Mouse (Mus musculus) gastrocnemius, postnatal 4 days (tissue): ENCODE measurements around the gene Myh7. TPM values are rescaled to one million over a fixed set of nuclear protein-coding genes. Genes with fewer than 3 reads are reported as not detected.
"Not testable (repeated sequence)": the region's sequence is repeated elsewhere in the genome, so short reads cannot be mapped to it uniquely, and the experiment has no call there.

Source experiments
- DNase-seq, 2 experiments: peaks; one replicate each; pipeline ENCODE4 v3.0.0; 2021 to 2022; ENCODE audit warnings: low spot score in 2 of 2, mixed read lengths in 2 of 2
- long read RNA-seq, 2 experiments: library from polyadenylated mRNA; stranded (forward); transcript quantifications; one replicate each; pipeline ENCODE4 v2.0.0; 2021
- total RNA-seq, 2 experiments: library from RNA; stranded (reverse); gene quantifications; 2 replicates each; pipeline ENCODE4 v1.2.3; 2021

Myh7 gene
- total RNA-seq, result 100 to 1,000 TPM; 492 to 506 TPM
- long read RNA-seq, experiment 1, full-length matches to known transcripts, result 550 of 769 reads
- long read RNA-seq, experiment 1, partial matches to known transcripts, result 174 of 769 reads
- long read RNA-seq, experiment 1, other reads (novel, unspliced or antisense), result 45 of 769 reads
- long read RNA-seq, experiment 2, full-length matches to known transcripts, result 995 of 1,327 reads
- long read RNA-seq, experiment 2, partial matches to known transcripts, result 265 of 1,327 reads
- long read RNA-seq, experiment 2, other reads (novel, unspliced or antisense), result 67 of 1,327 reads

DNA sequence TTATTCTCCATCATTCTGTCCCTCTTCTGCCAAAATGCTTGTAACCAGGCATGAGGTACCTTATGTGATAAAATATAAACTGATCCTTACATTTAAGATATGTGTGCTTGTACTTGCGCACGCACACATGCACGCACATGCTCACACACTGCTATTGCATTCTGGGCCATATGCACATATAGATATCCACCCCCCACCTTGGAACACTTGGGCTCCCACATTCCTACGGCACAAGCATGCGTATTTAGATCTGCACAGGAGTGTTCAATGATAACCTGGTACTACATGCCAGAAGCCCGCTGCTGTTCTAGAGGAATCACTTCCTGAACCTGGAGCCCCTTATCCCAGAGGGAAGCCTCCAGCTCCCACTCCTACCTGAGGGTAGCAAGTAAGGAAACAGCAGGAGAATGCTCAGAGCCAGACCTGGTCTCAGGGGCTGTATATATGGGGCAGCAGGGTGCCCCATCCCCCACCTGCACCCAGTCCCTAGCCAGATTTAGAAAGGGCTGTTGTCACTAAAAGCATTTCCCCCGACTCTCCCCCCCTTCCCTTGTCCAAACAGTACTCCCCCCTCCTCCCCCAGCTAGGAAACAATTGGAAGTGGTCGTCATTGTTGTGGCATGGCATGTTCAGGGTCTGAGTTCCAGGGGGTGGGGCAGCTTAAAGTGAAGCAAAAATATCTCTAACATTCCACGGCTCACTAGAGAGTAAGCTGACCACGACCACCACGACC lies at the start of gene Myh7:
Gene Myh7 (minus strand): TSS at position 491 of the 733 bp plus-strand sequence.
- DNase-seq, result no peak

DNA sequence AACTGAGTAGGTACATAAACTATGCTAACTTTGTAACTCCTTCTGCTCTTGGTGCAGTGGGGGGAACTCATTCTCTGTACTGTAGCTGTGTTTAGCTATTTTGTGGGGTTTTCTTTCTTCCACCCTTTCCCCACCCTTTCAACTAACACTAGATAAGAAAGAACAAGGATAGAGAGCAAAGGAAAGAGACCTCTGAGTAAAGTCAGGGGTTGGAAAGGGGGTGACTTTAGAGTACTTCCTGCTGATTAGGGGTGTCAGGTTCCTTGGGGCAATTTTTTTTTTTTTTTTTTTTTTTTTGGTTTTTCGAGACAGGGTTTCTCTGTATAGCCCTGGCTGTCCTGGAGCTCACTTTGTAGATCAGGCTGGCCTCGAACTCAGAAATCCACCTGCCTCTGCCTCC lies 49.3 kb upstream of the Myh7 start:
- not testable (repeated sequence) for DNase-seq

DNA sequence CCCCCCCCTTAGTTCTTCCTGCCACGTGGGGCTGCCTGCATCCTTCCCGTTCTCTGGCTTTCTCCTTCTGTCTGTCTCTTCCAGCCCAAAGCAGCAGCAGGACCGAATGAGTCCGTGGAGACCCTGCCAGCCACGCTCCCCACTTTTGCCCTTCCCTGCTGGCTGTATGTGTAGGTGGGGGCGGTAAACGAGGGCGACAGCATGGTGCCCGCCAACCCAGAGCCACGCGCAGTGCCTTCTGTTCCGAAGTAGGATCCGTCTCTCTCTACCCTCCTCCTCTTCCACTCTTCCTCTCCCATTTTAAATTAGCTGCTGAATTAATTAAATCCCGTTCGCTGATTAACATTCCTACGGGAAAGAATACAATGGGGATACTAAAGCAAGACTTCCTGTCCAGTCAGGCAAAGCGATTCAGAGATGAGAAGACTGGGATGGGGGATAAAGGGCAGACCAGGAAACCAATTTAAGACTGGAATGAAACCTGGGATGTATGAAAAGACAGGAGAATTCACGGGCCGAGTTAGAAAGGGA lies 38.3 kb upstream of the Myh7 start:
- DNase-seq, result no peak

DNA sequence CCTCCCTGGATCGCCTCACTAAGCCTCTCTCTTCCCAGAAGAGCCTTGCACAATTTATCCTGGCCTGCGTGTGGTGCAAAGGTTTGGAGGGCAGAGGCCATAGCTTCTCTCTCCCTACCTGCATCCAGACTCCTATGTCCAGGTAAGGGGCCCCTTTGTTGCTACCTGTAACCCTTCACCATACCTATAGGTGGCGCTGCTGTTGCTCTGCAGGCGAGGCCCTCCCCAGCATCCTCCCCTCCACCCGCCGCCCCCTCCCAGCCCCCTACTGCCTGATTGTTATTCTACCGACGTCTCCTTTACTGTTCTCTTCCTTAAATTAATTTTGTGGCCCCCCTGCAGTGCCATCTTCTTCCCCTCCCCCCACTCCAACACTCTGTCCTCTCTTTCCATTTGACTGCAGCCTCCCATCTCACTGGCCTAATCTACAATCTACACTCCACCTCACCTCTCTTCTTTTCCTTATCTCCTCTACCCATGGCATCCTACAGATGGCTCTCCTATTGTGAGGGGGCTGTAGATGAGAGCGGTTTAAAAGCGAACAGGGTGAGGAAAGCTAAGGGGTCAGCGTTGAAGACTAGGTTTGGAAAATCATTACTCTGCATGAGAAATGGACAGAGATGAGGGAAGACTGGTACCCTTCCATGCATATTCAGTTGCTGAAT lies 34.7 kb upstream of the Myh7 start:
- DNase-seq, result no peak

DNA sequence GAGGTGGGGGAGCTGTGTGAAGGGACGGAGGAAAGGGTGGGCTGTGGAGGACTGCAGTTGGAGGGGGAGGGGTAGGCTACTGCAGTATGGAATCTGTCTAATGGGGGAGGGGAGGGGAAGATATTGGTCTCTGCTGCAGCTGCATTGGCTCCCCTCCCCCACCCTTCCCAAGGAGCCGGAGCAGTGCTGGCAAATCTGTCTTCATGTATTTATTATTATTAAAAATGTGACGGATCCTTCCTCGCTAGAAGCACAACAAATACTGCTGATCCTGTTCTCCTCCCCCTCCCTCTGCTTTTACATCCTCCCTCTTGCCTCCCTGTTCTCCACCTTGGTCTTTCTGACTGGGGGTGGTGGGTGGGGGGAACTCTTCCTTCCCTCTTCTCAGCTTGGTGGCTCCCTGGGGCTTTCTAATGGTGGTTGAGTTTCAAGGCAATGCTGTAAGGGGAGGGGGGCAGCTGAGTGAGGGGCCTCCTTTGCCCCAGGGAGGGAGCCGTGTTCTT lies 34.0 kb upstream of the Myh7 start:
- no peak for DNase-seq

DNA sequence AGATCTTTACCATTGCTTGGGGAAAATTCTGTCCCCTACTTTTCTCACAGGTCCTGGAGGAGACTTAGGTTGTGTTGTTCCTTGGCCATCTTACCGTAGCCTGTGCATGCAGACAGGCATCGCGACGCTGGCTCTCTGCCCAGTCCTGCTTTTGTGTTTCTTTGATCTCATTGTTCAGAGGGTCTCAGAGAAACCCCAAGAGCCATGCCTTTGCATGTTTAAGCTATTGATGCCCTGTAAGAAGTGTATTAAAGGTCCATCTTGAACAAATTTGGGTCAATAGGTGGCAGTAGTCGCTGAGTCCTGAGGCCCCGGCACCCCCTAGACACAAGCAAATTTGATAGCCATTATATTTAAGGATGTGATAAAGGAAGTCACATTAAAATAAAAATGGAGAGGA lies 33.2 kb upstream of the Myh7 start:
- no peak for DNase-seq

DNA sequence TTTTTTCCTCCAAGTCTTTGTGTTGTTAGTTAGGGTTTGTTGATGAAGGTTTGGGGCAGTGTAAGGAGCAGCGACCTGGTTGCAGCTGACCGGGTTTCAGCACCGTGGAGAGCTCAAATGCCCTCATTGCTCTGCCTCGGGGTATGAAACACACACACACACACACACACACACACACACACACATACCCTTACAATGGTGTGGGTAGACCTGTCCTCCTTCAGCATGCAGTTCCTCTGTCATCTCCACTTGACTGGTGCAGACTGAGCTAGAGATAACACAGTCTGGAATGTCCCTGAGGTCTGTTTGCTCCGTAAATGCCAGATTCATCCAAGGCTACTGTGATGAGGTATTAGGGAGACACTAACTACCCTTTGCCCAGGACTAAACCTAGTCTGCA lies 32.8 kb upstream of the Myh7 start:
- DNase-seq, result no peak

DNA sequence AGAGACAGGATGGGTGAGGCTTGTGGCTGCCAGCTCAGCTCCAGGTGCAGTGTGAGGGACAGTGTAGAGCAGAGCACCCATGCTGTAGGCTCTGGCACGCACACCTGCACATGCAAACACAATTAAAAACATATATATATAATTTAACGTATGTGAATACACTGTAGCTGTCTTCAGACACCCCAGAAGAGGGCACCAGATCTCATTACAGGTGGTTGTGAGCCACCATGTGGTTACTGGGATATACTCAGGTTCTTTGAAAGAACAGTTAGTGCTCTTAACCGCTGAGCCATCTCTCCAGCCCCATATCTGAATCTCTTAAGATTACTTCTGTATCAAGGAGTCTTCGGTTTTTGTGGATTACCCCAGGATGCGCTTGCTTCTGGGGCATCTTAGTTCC lies 31.1 kb upstream of the Myh7 start:
- DNase-seq, result no peak

DNA sequence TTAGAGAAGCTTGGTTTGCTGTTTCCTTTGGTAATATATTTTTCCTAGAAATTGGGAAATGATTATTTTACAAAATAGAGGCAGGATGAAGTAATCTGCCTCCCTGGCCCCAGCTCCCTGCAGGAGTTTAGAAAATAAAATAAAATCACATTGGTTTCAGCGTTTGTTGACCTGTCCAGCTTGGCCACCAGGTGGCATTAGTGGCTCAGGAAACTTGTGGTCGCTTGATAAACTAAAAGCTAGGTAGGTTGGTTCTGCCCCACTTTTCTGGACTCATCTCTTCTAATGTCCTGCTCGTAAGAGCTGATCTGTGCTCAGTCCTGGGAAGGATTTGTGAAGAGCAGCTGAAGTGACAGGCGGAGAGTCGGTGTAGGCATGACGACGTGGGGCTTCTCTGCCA lies 29.8 kb upstream of the Myh7 start:
- peak; percentile 31 to 51 for DNase-seq

DNA sequence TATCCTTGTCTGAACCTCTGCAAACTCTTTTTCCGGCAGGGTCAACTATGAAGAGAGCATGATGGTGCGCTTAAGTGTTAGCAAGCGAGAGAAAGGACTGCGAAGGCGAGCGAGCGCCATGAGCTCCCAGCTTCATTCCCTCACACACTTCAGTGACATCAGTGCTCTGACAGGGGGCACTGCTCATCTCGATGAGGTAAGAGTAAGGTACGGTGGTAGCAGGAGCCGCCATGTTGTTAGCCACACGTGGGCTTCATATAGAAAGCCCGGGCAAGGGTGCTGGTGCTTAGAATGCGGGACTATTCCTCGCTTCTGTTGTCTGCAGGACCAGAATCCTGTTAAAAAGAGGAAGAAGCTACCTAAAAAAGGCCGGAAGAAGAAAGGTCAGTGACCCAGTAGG lies 28.6 kb upstream of the Myh7 start:
- no peak for DNase-seq

DNA sequence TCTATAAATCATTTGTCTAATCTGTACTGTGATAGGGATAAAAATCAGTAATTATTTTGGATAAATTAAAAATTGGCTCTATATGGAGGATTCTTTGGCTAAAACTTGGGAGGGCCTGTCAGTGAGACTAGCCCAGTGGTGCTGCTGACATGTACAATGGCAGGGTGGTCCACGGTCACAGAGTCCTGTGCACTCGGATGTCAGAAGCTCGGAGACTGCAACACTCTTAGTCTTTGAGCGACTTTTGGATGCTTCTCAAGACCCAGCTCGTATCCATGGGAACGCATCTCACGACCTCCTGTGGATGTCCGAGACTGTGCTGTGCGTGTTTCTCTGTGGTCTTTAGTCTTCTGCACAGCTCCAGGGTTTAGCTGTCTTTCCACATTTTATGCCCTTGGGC lies 26.0 kb upstream of the Myh7 start:
- DNase-seq, result no peak

DNA sequence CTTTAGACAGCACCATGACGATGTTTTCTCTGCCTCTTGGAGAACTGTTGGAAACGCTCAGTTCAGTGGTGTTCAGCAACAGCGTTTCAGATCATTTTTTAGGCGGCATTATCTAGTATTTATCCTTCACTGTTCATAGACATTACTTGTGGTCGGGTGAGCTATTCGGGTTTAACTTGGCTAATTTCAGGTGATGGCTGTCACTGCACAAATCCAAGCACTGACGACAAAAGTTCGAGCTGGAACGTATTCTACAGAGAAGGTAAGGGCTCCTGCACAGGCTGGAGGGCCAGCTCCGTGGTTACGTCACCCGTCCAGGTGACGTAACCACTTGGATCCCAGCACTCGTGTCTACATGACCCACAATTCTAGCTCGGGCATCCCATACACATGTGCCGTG lies 22.4 kb upstream of the Myh7 start:
- no peak for DNase-seq

DNA sequence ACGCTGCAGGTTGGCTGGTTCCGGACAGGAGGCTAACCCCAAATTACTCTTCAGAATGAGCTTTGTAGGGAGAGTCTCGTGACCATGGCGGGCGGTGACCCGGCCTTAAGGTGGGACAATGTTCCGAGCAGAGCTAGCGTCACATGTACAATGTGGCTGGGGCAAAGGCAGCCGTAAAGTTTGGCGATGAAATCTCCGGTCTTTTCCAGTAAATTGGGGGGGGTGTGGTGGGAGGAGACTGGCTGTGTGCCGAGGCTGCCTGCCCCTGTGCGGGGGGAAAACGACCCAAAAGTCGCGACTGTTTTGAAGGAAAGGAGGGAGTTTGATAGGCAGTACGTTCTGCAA lies 21.3 kb upstream of the Myh7 start:
- DNase-seq, result no peak

DNA sequence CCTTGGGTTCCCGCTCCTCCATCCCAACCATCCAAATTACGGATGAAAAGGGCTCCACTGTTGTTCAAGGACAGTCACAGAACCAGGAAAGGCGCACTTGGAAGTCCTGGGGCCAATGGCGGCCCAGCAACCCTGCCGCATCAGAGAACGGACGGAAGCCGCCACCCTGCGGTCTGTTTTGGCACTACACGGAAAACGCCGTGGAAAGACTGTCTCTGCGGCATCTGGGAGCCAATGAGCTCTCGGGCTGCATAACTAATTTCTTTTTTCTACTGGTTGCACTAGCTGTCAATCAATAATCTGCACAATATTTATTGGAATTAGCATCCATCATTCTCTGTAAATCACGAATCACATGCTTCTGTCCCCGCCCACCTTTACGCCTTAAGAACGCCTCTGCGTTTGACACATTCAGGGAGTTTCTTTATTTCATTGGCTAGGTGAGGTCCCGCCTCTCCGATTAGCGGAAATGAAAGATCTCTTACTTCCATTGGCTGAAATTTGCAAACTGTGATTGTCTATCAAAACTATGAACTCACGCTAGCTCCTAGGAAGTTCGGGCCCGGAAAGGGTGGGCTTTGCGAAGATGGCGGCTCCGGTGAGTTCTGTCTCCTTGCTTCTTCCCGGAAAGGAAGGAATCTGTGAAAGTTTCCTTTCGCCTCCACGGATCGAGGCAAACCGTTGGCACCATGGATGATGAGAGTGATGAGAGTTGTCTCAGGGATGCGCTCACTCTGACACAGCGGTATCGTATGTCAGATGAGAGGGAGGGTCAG lies 20.8 kb upstream of the Myh7 start, which contains the start of gene Ngdn:
Gene Ngdn (plus strand): TSS at position 464 of the 776 bp plus-strand sequence.
- DNase-seq, result peak; percentile 92 to 96

DNA sequence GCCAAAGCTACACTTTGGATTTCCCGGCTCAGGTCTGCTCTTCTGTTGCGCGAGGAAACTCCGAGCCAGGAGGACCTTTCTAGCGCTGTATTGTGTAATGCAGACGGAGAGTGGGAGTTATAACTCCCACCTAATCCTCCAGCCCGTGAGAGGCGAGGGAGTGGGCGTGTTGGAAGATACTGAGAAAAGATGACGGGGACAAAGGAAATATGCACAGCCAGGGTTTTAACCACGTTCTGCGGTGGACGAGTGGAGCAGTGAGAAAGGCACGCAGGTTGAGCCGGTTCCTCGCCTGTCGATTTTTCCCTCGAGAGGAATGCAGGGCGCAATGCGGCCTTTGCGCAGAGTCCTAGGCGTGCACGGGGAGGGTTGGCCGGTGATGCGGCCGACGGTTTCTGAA lies 20.2 kb upstream of the Myh7 start:
- DNase-seq, result no peak

DNA sequence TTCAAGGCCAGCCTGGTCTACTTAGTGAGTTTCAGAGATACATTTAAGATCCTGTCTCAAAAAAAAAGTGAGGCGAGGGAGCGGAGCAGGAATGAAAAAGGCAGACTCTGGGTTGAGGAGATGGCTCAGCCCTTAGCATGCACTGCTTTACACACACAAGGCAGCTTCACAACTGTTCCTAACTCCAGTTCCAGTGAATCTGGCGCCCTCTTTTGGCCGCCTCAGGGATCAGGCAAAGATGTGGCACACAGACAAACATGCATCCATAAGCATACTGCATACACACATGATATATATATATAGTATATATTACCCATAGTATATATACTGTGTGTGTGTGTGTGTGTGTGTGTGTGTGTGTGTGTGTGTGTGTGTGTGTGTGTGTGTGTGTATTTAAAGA lies 16.7 kb upstream of the Myh7 start:
- no peak for DNase-seq

DNA sequence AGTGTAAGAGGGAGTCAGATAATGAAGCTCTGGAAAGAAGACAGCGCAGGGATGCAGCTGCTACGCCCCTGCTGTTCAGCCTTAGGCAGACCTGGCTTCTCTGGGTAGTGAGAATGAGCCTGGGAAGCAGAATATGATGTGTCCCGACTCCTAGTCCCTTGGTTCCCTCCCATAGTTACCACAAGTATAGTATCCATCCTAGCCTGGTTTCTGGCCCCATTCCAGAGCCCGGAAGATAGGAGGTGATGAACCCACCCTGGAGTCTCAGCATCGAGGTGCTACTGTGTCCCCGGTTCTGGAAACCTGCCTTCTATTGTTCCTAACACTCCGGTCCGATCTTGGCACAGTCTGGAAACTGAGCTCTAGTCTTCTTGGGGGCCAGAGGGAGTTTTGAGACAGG lies 14.0 kb upstream of the Myh7 start:
- DNase-seq, result no peak

DNA sequence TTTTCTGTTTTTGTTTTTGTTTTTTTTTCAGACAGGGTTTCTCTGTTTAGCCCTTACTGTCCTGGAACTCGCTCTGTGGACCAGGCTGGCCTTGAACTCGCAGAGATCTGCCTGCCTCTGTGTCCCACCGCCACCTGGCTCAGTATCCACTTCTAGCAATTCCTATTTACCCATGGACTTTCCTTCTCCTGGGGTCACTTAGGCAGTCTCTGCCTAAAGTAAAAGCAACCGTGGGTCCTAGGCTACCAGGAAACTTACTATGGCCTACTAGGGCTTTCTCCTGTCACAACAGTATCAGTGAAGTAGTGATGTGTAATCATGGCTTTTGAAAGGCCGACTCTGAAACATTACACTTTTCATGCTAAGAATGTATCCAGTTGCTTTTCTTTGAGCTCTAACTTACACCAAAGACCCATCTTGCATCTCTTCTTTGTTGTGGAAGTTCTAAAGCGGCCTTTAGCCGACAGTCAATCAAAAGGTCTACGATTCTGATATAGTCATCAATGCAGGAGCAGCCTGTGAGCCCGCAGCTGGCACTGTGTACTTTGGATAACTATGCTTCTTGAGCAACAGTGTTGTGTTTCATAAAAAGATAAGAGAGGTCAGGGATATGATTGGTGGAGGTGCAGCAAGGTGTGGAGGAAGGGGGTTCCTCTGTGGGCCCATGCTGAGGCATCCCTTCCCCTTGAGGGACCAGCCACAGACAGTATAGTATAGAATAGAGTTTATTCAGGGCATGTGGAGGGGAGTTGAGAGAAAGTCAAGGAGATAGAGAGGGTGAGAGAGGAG lies 12.9 kb upstream of the Myh7 start:
- no peak for DNase-seq

DNA sequence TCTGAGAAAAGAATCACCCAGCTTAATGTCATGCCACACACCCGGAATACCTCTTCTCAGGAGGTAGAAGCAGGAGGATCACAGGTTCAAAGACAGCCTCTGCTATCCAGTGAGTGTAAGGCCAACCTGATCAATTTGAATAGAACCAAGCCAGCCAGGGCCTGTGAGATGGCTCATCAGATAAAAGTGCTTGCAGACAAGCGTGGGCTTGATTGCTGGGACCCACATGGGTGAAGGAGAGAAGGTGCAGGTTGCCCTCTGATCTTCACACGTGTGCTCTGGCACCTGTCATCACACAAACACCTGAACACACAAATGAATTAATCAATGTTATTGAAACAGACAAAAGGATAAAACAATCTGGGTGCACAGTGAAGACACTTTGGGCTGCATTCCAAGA lies 12.1 kb upstream of the Myh7 start:
- DNase-seq, result no peak

DNA sequence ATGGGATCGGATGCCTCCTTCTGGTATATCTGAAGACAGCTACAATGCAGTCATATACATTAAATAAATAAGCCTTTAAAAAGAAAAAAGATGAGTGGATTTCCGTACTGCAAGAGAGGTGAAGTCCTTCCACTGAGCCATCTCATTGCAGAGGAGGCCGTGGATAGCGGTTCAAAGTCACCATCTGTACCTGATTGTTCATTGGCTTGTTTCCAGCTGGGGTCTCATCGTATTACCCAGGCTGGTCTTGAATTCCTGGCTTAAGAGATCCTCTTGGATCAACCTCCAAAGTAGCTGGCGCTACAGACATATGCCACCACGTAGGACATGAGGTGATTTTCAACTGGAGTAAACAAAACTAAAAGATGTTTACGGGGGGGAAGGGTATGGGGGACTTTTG lies 11.5 kb upstream of the Myh7 start:
- no peak for DNase-seq
